Mouse (Mus musculus) left cerebral cortex, adult 2 months (tissue): ENCODE measurements around the gene Hnrnpul1. TPM values are rescaled to one million over a fixed set of nuclear protein-coding genes. Genes with fewer than 3 reads are reported as not detected.

Source experiments
- DNase-seq, 2 experiments: peaks; one replicate each; pipeline ENCODE4 v3.0.0; 2021 to 2022; ENCODE audit warnings: low spot score in 2 of 2, mixed read lengths in 1 of 2; ENCODE audit errors: extremely low spot score in 1 of 2
- H3K27ac ChIP-seq: fragments of 200-600 bp; 2 replicates; pipeline ENCODE4 v1.8.1; 2022
- H3K4me3 ChIP-seq: fragments of 200-600 bp; 2 replicates; pipeline ENCODE4 v1.8.1; 2022
- CTCF ChIP-seq: fragments of 200-600 bp; IDR thresholded peaks from 2 replicates; pipeline ENCODE4 v1.8.1; 2022; ENCODE audit warnings: antibody characterized with exemption, mild to moderate bottlenecking, moderate library complexity
- intact Hi-C: fragments of 180-260 bp; cut with DNase I; formaldehyde crosslinking; loops from one replicate; pipeline ENCODE4 v1.15.1; 2025
- total RNA-seq, 2 experiments: library from RNA; stranded (reverse); gene quantifications; 2 replicates each; pipeline ENCODE4 v1.2.3; 2021

The Hnrnpul1 gene
- total RNA-seq, 2 experiments from 2014 or later = 96.5 to 101 TPM

GRCm38 (mm10) chr7:25672442-25672841 lies 82.1 kb downstream of the Hnrnpul1 start:
- H3K4me3 ChIP-seq = no peak overlapping the region
- intact Hi-C loops = no loop called here
- TF ChIP-seq CTCF = peak; percentile 14
- H3K27ac ChIP-seq = no peak overlapping the region
- DNase-seq = no peak

GRCm38 (mm10) chr7:25671686-25672085 lies 82.9 kb downstream of the Hnrnpul1 start:
- TF ChIP-seq CTCF = no peak
- DNase-seq = no peak
- intact Hi-C loops = no loop called here
- H3K27ac ChIP-seq = no peak overlapping the region
- H3K4me3 ChIP-seq = no peak overlapping the region

Other genes with a start within 250 kb of the Hnrnpul1 start
- under 1 TPM; 0.35 to 0.68 TPM for gene Ceacam2, start 214.9 kb downstream of the Hnrnpul1 start, total RNA-seq
- gene Erich4, start 138.9 kb downstream of the Hnrnpul1 start, total RNA-seq = not detected
- gene Dmac2, start 135.3 kb downstream of the Hnrnpul1 start, total RNA-seq = 10 to 100 TPM; 51.0 to 55.7 TPM
- gene B3gnt8, start 128.1 kb downstream of the Hnrnpul1 start, total RNA-seq = under 1 TPM; 0.65 to 0.68 TPM
- gene Bckdha, start 95.8 kb downstream of the Hnrnpul1 start, total RNA-seq = 10 to 100 TPM; 32.9 to 33.9 TPM
- gene Exosc5, start 95.6 kb downstream of the Hnrnpul1 start, total RNA-seq = 10 to 100 TPM; 23.3 to 24.0 TPM
- 10 to 100 TPM; 20.7 to 29.4 TPM for gene Tmem91, start 79.6 kb downstream of the Hnrnpul1 start, total RNA-seq
- 10 to 100 TPM; 21.3 to 25.9 TPM for gene B9d2, start 74.0 kb downstream of the Hnrnpul1 start, total RNA-seq
- 10 to 100 TPM in 1 of 2 experiments, 1 to 10 TPM in 1; 7.3 to 10.7 TPM for gene Tgfb1, start 67.8 kb downstream of the Hnrnpul1 start, total RNA-seq
- gene Ccdc97, start 35.7 kb downstream of the Hnrnpul1 start, total RNA-seq = 10 to 100 TPM; 65.4 to 66.5 TPM
- 10 to 100 TPM; 33.2 to 40.5 TPM for gene Axl, start 33.9 kb upstream of the Hnrnpul1 start, total RNA-seq
- gene Cyp2s1, start 62.2 kb upstream of the Hnrnpul1 start, total RNA-seq = 1 to 10 TPM; 3.2 to 4.2 TPM
- gene Cyp2b10, start 142.9 kb upstream of the Hnrnpul1 start, total RNA-seq = under 1 TPM in 1 of 2 experiments, not detected in 1; 0.18 TPM